Mouse (Mus musculus) WW6 (cell line): ENCODE data around the gene Zbtb32.

Experiments used
- DNase-seq: peaks from one replicate; pipeline ENCODE4 v3.0.0-alpha.2; 2013; ENCODE audit warnings: low read depth, low spot score

Gene Zbtb32

GRCm38 (mm10) chr7:30598786-30599185 is at the start of gene Zbtb32:
Zbtb32 (minus strand) TSS chr7:30598909.
- no peak for DNase-seq

- no peak for DNase-seq
Measured at GRCm38 (mm10) chr7:30639083-30639482, 40.4 kb upstream of the Zbtb32 start.

GRCm38 (mm10) chr7:30636395-30636794 is 37.7 kb upstream of the Zbtb32 start:
- no peak for DNase-seq

- DNase-seq: no peak
Measured at GRCm38 (mm10) chr7:30635752-30636151, 37.0 kb upstream of the Zbtb32 start, which contains the start of gene Etv2. Etv2 (minus strand) TSS chr7:30635852.

GRCm38 (mm10) chr7:30634621-30635020 is 35.9 kb upstream of the Zbtb32 start:
- no peak for DNase-seq

GRCm38 (mm10) chr7:30633762-30634412 is 35.2 kb upstream of the Zbtb32 start:
- DNase-seq: no peak

- DNase-seq: no peak
Measured at GRCm38 (mm10) chr7:30629013-30629412, 30.3 kb upstream of the Zbtb32 start.

- no peak for DNase-seq
Measured at GRCm38 (mm10) chr7:30626647-30627046, 27.9 kb upstream of the Zbtb32 start.

- peak; percentile 73 for DNase-seq
Measured at GRCm38 (mm10) chr7:30625530-30626384, 27.0 kb upstream of the Zbtb32 start, which contains the start of gene Cox6b1. Cox6b1 (minus strand) TSS chr7:30626151.

- no peak for DNase-seq
Measured at GRCm38 (mm10) chr7:30619202-30619601, 20.5 kb upstream of the Zbtb32 start.

- DNase-seq: no peak
Measured at GRCm38 (mm10) chr7:30618658-30619057, 19.9 kb upstream of the Zbtb32 start.

- no peak for DNase-seq
Measured at GRCm38 (mm10) chr7:30615049-30615760, 16.5 kb upstream of the Zbtb32 start.

GRCm38 (mm10) chr7:30614454-30614853 is 15.7 kb upstream of the Zbtb32 start:
- DNase-seq: no peak

GRCm38 (mm10) chr7:30613529-30614112 is 14.9 kb upstream of the Zbtb32 start:
- DNase-seq: no peak

GRCm38 (mm10) chr7:30612654-30613402 is 14.1 kb upstream of the Zbtb32 start, which contains the start of gene Upk1a:
Upk1a (minus strand) TSS chr7:30612847.
- DNase-seq: no peak

- no peak for DNase-seq
Measured at GRCm38 (mm10) chr7:30610043-30610442, 11.3 kb upstream of the Zbtb32 start.

- DNase-seq: no peak
Measured at GRCm38 (mm10) chr7:30608476-30608875, 9.8 kb upstream of the Zbtb32 start.

- DNase-seq: peak; percentile 86
Measured at GRCm38 (mm10) chr7:30607706-30608309, 9.1 kb upstream of the Zbtb32 start.

- no peak for DNase-seq
Measured at GRCm38 (mm10) chr7:30604944-30605343, 6.2 kb upstream of the Zbtb32 start.

- no peak for DNase-seq
Measured at GRCm38 (mm10) chr7:30604424-30604823, 5.7 kb upstream of the Zbtb32 start.
